Mouse (Mus musculus): ENCODE measurements around the gene Ghrhr. TPM values are rescaled to one million over a fixed set of nuclear protein-coding genes. Genes with fewer than 3 reads are reported as not detected.

The Ghrhr gene
- total and polyA plus RNA-seq, 2 experiments from 2014 or later, result not detected

DNA sequence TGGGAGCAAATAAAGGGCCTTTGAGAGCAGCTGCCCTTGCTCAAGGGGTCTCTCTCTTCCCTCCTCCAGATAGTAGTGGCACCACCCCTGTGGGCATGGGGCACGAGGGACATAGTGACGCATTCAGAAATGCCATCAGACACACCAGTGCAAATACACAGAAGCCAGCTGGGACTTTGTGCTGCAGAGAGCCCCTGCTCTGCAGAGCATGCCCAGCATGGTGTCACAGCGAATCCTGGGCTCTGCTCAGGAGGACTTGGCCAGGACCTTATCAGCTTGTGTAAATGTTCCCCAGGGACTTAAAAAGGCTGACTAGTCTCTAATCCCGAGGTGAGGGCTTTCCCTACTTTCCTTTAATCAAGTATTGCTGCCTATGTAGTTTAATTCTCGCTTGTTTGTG, 34.4 kb upstream of the Ghrhr start:
- TF ChIP-seq EP300 (IDR thresholded peaks at IDR 0.05; ENCODE audit: low read depth), result no peak
- no peak for TF ChIP-seq CTCF (IDR thresholded peaks at IDR 0.05; ENCODE audit: low read depth)
- H3K4me2 ChIP-seq (ENCODE audit: low read depth, low read length), result 0 out of 2 replicates have a peak overlapping the region, but pooled peaks have one; percentile 12
- no peak overlapping the region for H3K9ac ChIP-seq (replicated peaks; ENCODE audit: low read depth, low read length)
- peaks cover 44% of the 10 kb centered on the region for H3K4me1 ChIP-seq (ENCODE audit: control insufficient read depth, insufficient read depth)
- peak overlapping the region; percentile 16 for H3K27ac ChIP-seq (ENCODE audit: low read depth)
- H3K4me3 ChIP-seq (ENCODE audit: low read depth, low read length), result no peak overlapping the region
- no peaks in the 10 kb centered on the region for H3K36me3 ChIP-seq (replicated peaks; ENCODE audit: control insufficient read depth, insufficient read depth, low read length)
- no peaks in the 10 kb centered on the region for H3K27me3 ChIP-seq (ENCODE audit: control insufficient read depth, insufficient read depth, low read length)
- H3K9me3 ChIP-seq (replicated peaks; ENCODE audit: control insufficient read depth, low read length), result no peaks in the 10 kb centered on the region
- ATAC-seq (ENCODE audit: insufficient read depth, low read depth) (peak; percentile 56), DNase-seq (ENCODE audit: low spot score) (peak; percentile 63)
- WGBS, result 15% methylated on average over 5 of the region's 5 CpGs

- TF ChIP-seq EP300 (IDR thresholded peaks at IDR 0.05; ENCODE audit: low read depth) (no peak), CTCF (IDR thresholded peaks at IDR 0.05; ENCODE audit: low read depth) (no peak)
- Histone ChIP-seq H3K27me3 (ENCODE audit: control insufficient read depth, insufficient read depth, low read length) (no peaks in the 10 kb centered on the region), H3K4me2 (ENCODE audit: low read depth, low read length) (no peak overlapping the region), H3K9ac (replicated peaks; ENCODE audit: low read depth, low read length) (no peak overlapping the region), H3K27ac (ENCODE audit: low read depth) (no peak overlapping the region), H3K36me3 (replicated peaks; ENCODE audit: control insufficient read depth, insufficient read depth, low read length) (no peaks in the 10 kb centered on the region), H3K9me3 (replicated peaks; ENCODE audit: control insufficient read depth, low read length) (no peaks in the 10 kb centered on the region), H3K4me3 (ENCODE audit: low read depth, low read length) (no peak overlapping the region), H3K4me1 (ENCODE audit: control insufficient read depth, insufficient read depth) (peaks cover 37% of the 10 kb centered on the region)
- ATAC-seq (ENCODE audit: insufficient read depth, low read depth) (no peak), DNase-seq (ENCODE audit: low spot score) (peak; percentile 31)
- 46% methylated on average over 9 of the region's 9 CpGs for WGBS
Observed at GRCm38 (mm10) chr6:55342328-55342727, 33.8 kb upstream of the Ghrhr start.

DNA sequence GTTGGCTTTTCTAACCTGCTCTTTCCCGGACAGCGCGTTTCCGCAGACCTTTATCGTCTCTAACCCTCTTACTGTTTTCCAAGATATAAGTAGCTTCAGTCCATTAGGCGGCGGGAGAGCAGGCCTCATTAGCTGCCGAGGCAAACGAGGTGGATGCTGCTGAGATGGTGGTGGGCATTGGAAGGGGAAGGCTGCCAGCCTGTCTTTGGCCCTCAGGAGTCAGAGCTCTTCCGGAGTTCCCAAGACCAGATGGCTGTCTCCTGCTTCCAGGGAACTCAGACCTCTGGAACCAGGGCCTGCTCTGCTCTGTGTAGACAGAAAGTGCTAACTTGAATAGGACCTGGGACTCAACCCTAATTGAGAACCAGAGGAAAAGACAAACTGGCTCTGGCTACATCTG, 32.6 kb upstream of the Ghrhr start:
- Histone ChIP-seq H3K4me1 (ENCODE audit: control insufficient read depth, insufficient read depth) (peaks cover 35% of the 10 kb centered on the region), H3K27me3 (ENCODE audit: control insufficient read depth, insufficient read depth, low read length) (no peaks in the 10 kb centered on the region), H3K4me3 (ENCODE audit: low read depth, low read length) (no peak overlapping the region)

GRCm38 (mm10) chr6:55344291-55345016, 31.6 kb upstream of the Ghrhr start:
- Histone ChIP-seq H3K4me3 (ENCODE audit: low read depth, low read length) (no peak overlapping the region), H3K27me3 (ENCODE audit: control insufficient read depth, insufficient read depth, low read length) (no peaks in the 10 kb centered on the region), H3K9me3 (replicated peaks; ENCODE audit: control insufficient read depth, low read length) (no peaks in the 10 kb centered on the region), H3K27ac (ENCODE audit: low read depth) (no peak overlapping the region), H3K36me3 (replicated peaks; ENCODE audit: control insufficient read depth, insufficient read depth, low read length) (0 out of 2 replicates have a peak, but pooled peaks cover 4% of the 10 kb centered on the region), H3K4me2 (ENCODE audit: low read depth, low read length) (no peak overlapping the region), H3K9ac (replicated peaks; ENCODE audit: low read depth, low read length) (no peak overlapping the region), H3K4me1 (ENCODE audit: control insufficient read depth, insufficient read depth) (peaks cover 27% of the 10 kb centered on the region)
- no peak for DNase-seq (ENCODE audit: low spot score)
- TF ChIP-seq CTCF (IDR thresholded peaks at IDR 0.05; ENCODE audit: low read depth), result no peak
- TF ChIP-seq EP300 (IDR thresholded peaks at IDR 0.05; ENCODE audit: low read depth), result no peak
- 52% methylated on average over 9 of the region's 9 CpGs for WGBS
- no peak; the same call in 1 of the 2 replicates for ATAC-seq (ENCODE audit: insufficient read depth, low read depth)

More for the DNA sequence above, 32.6 kb upstream of the Ghrhr start:
- Histone ChIP-seq H3K9ac (replicated peaks; ENCODE audit: low read depth, low read length) (no peak overlapping the region), H3K36me3 (replicated peaks; ENCODE audit: control insufficient read depth, insufficient read depth, low read length) (0 out of 2 replicates have a peak, but pooled peaks cover 4% of the 10 kb centered on the region), H3K9me3 (replicated peaks; ENCODE audit: control insufficient read depth, low read length) (no peaks in the 10 kb centered on the region), H3K27ac (ENCODE audit: low read depth) (no peak overlapping the region), H3K4me2 (ENCODE audit: low read depth, low read length) (no peak overlapping the region)
- no peak for ATAC-seq (ENCODE audit: insufficient read depth, low read depth)
- WGBS, result 92% methylated on average over 10 of the region's 10 CpGs
- DNase-seq (ENCODE audit: low spot score), result no peak
- no peak for TF ChIP-seq CTCF (IDR thresholded peaks at IDR 0.05; ENCODE audit: low read depth)
- no peak for TF ChIP-seq EP300 (IDR thresholded peaks at IDR 0.05; ENCODE audit: low read depth)

DNA sequence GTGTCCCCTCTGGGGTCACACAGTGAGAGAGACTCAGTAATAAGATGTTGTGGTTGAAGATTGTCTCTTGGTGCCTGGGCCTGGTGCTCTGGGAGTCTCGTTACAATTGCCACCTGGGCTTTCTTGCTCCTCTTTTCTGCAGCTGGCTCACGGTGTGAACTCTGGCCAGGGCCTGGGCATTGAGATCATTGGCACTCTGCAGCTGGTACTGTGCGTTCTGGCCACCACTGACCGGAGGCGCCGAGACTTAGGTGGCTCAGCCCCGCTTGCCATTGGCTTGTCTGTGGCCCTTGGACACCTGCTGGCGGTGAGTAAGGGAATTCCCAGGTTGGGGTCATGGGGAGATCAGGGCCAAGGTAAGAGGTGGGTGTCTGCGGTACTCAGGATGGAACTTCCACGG, 30.8 kb upstream of the Ghrhr start:
- Histone ChIP-seq H3K9me3 (replicated peaks; ENCODE audit: control insufficient read depth, low read length) (no peaks in the 10 kb centered on the region; the same call in 1 of the 2 replicates), H3K27me3 (ENCODE audit: control insufficient read depth, insufficient read depth, low read length) (no peaks in the 10 kb centered on the region), H3K27ac (ENCODE audit: low read depth) (no peak overlapping the region), H3K4me2 (ENCODE audit: low read depth, low read length) (no peak overlapping the region), H3K4me3 (ENCODE audit: low read depth, low read length) (no peak overlapping the region), H3K36me3 (replicated peaks; ENCODE audit: control insufficient read depth, insufficient read depth, low read length) (0 out of 2 replicates have a peak, but pooled peaks cover 4% of the 10 kb centered on the region), H3K4me1 (ENCODE audit: control insufficient read depth, insufficient read depth) (peaks cover 25% of the 10 kb centered on the region), H3K9ac (replicated peaks; ENCODE audit: low read depth, low read length) (no peak overlapping the region)
- TF ChIP-seq EP300 (IDR thresholded peaks at IDR 0.05; ENCODE audit: low read depth) (no peak), CTCF (IDR thresholded peaks at IDR 0.05; ENCODE audit: low read depth) (no peak)
- DNase-seq (ENCODE audit: low spot score) (no peak), ATAC-seq (ENCODE audit: insufficient read depth, low read depth) (no peak)
- 93% methylated on average over 10 of the region's 10 CpGs for WGBS

Measured in heart, postnatal 0 days (tissue).